10 mouse cellular contexts compared by ENCODE assay signal in genomic region chr5:75876871-75877608, GRCm38 (mm10).
DNase-seq lines count a peak whose midpoint lies in the region; ATAC-seq and TF ChIP-seq lines count a peak whose summit lies in the region.
"Had no signal": no experiment of that assay in that cellular context is flagged by ENCODE, and none has a peak within 500 bp of the region (broad histone marks: within the 10 kb centered on the region; RNA-seq: fewer than 3 reads in every experiment).

No protein-coding gene starts in this region.

- WGBS in heart, postnatal 0 days, result 28% methylated on average over 9 of the region's 9 CpGs
- 37% methylated on average over 9 of the region's 9 CpGs for WGBS in lung, postnatal 0 days
- WGBS in midbrain, embryonic 13.5 days, result 73% methylated on average over 9 of the region's 9 CpGs

- ATAC-seq in heart, postnatal 0 days (ENCODE audit: insufficient read depth, low read depth), result no peak
- ATAC-seq in lung, postnatal 0 days, result peak; percentile 46
- no peak for ATAC-seq in midbrain, embryonic 13.5 days
- ATAC-seq: CD4-positive, CD25-positive, alpha-beta regulatory T cell, adult 4 months; intestine, postnatal 0 days had no signal

- no peak for TF ChIP-seq CTCF in heart, postnatal 0 days (IDR thresholded peaks at IDR 0.05; ENCODE audit: low read depth)
- TF ChIP-seq CTCF in lung, postnatal 0 days (IDR thresholded peaks at IDR 0.05), result no peak

- H3K36me3 ChIP-seq in heart, postnatal 0 days (replicated peaks; ENCODE audit: control insufficient read depth, insufficient read depth, low read length), result no peaks in the 10 kb centered on the region
- no peaks in the 10 kb centered on the region for H3K36me3 ChIP-seq in lung, postnatal 0 days (ENCODE audit: insufficient read depth, low read length)
- no peaks in the 10 kb centered on the region for H3K36me3 ChIP-seq in midbrain, embryonic 13.5 days

- 0 out of 2 replicates have a peak, but pooled peaks have one; percentile 24 for TF ChIP-seq EP300 in heart, postnatal 0 days (IDR thresholded peaks at IDR 0.05; ENCODE audit: low read depth)
- peak; percentile 24; the same call in 1 of the 2 replicates for TF ChIP-seq EP300 in lung, postnatal 0 days (IDR thresholded peaks at IDR 0.05)

- intact Hi-C loops in heart, postnatal 25 days (cut with DNase I), result loop anchor here (1.0 to 10.0 kb wide), 3 partner anchors 40 to 428 kb away; partner anchors contain the start of gene Clock

- H3K4me3 ChIP-seq in brown adipose tissue, adult 24 weeks (ENCODE audit: insufficient read depth, low read depth, low read length), result no peak overlapping the region
- no peak overlapping the region for H3K4me3 ChIP-seq in heart, postnatal 0 days (ENCODE audit: low read depth, low read length)
- no peak overlapping the region for H3K4me3 ChIP-seq in lung, postnatal 0 days (ENCODE audit: low read depth, low read length)
- H3K4me3 ChIP-seq in midbrain, embryonic 13.5 days (replicated peaks), result no peak overlapping the region

- H3K27ac ChIP-seq in brown adipose tissue, adult 24 weeks (replicated peaks; ENCODE audit: low read depth, low read length), result peak overlapping the region; percentile 67
- peak overlapping the region; percentile 70 for H3K27ac ChIP-seq in heart, postnatal 0 days (ENCODE audit: low read depth)
- no peak overlapping the region for H3K27ac ChIP-seq in lung, postnatal 0 days (ENCODE audit: low read length)
- no peak overlapping the region for H3K27ac ChIP-seq in midbrain, embryonic 13.5 days

- no peaks in the 10 kb centered on the region for H3K27me3 ChIP-seq in heart, postnatal 0 days (ENCODE audit: control insufficient read depth, insufficient read depth, low read length)
- H3K27me3 ChIP-seq in lung, postnatal 0 days (replicated peaks; ENCODE audit: insufficient read depth, low read length), result no peaks in the 10 kb centered on the region
- no peaks in the 10 kb centered on the region for H3K27me3 ChIP-seq in midbrain, embryonic 13.5 days

- H3K4me1 ChIP-seq in brown adipose tissue, adult 24 weeks (ENCODE audit: control insufficient read depth, insufficient read depth, insufficient read length, low read length), result peaks cover 28% of the 10 kb centered on the region
- H3K4me1 ChIP-seq in heart, postnatal 0 days (ENCODE audit: control insufficient read depth, insufficient read depth), result peaks cover 25% of the 10 kb centered on the region
- no peaks in the 10 kb centered on the region for H3K4me1 ChIP-seq in lung, postnatal 0 days (ENCODE audit: insufficient read depth, low read depth, low read length)
- no peaks in the 10 kb centered on the region for H3K4me1 ChIP-seq in midbrain, embryonic 13.5 days (replicated peaks)

- peaks cover 5% of the 10 kb centered on the region; the same call in 1 of the 2 replicates for H3K9me3 ChIP-seq in heart, postnatal 0 days (replicated peaks; ENCODE audit: control insufficient read depth, low read length)
- no peaks in the 10 kb centered on the region for H3K9me3 ChIP-seq in lung, postnatal 0 days (ENCODE audit: low read length)
- no peaks in the 10 kb centered on the region for H3K9me3 ChIP-seq in midbrain, embryonic 13.5 days

- peak; percentile 31 to 60 for DNase-seq in heart, adult 18-20 months
- no peak for DNase-seq in heart, postnatal 25 days (ENCODE audit: low spot score)
- no peak for DNase-seq in heart, postnatal 0 days (ENCODE audit: low spot score)
- DNase-seq in lung, postnatal 0 days (ENCODE audit: low spot score), result no peak
- no peak for DNase-seq in layer of hippocampus, adult 9-10 months (ENCODE audit: low spot score)
- DNase-seq in spleen, postnatal 10 days (ENCODE audit: low spot score in 2 of 2), result no peak

- H3K4me2 ChIP-seq in heart, postnatal 0 days (ENCODE audit: low read depth, low read length), result no peak overlapping the region
- no peak overlapping the region for H3K4me2 ChIP-seq in lung, postnatal 0 days (replicated peaks; ENCODE audit: low read depth, low read length)
- no peak overlapping the region for H3K4me2 ChIP-seq in midbrain, embryonic 13.5 days (replicated peaks)

- no peak overlapping the region for H3K9ac ChIP-seq in heart, postnatal 0 days (replicated peaks; ENCODE audit: low read depth, low read length)
- H3K9ac ChIP-seq in lung, postnatal 0 days (replicated peaks; ENCODE audit: low read depth), result no peak overlapping the region
- H3K9ac ChIP-seq in midbrain, embryonic 13.5 days (replicated peaks), result no peak overlapping the region

Comparison
In these comparisons a context has a peak if more than half of its experiments do, and no peak if none do; other contexts are left out.
1. DNase-seq: peak in heart, adult 18-20 months (2 of 2); none in heart, postnatal 25 days (single experiment), heart, postnatal 0 days (single experiment), lung, postnatal 0 days (single experiment), layer of hippocampus, adult 9-10 months (single experiment) and spleen, postnatal 10 days (0 of 2).
2. H3K27ac ChIP-seq: peak in brown adipose tissue, adult 24 weeks (single experiment) and heart, postnatal 0 days (single experiment); none in lung, postnatal 0 days (single experiment) and midbrain, embryonic 13.5 days (single experiment).